Mouse (Mus musculus) heart, postnatal 4 days (tissue): ENCODE data around the gene Gm29427. TPM values are rescaled to one million over a fixed set of nuclear protein-coding genes. Genes with fewer than 3 reads are reported as not detected.

Experiments
- DNase-seq: peaks from one replicate; pipeline ENCODE4 v3.0.0; 2021
- total RNA-seq, 2 experiments: library from RNA; stranded (reverse); gene quantifications; 2 replicates each; pipeline ENCODE4 v1.2.3; 2021

Gene Gm29427
- not detected for total RNA-seq

- peak; percentile 92 for DNase-seq
These were observed at the start of gene Gm29427 for GRCm38 (mm10) chr1:130715561-130716217. Gene Gm29427, minus strand, starts transcription at chr1:130715799.

GRCm38 (mm10) chr1:130764027-130764461 is 48.4 kb upstream of the Gm29427 start:
- DNase-seq: no peak

DNA sequence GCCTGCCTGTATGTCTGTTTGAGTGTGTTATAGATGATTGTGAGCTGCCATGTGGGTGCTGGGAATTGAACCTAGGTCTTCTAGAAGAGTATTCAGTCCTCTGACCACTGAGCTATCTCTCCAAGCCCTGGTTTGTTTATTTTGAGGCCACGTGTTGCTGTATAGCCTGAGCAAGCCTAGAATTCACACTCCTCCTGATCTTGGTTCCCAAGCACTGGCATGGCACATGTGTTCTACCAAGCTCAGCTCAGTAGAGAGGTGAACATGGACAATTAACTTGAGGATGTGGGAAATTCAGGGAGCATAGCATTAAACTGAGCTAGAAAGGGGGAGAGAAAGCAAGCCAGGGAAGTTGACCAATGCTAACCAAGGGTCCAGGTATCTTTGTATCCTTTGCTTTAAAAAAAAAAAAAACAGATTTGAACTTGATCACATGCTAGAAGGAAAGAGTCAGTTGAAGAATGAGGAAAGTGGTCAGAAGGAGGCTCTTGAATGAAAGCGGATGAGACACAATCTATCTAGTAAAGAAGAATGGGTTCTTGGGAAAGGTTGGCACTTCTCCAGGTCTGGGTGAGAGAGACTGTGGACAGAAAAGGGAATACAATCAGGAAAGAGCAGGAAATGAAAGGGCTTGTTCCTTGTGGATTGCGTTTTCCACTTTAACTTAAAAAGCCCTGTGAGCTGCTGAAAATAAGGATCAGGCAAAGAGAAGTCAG is 46.6 kb upstream of the Gm29427 start:
- no peak for DNase-seq

DNA sequence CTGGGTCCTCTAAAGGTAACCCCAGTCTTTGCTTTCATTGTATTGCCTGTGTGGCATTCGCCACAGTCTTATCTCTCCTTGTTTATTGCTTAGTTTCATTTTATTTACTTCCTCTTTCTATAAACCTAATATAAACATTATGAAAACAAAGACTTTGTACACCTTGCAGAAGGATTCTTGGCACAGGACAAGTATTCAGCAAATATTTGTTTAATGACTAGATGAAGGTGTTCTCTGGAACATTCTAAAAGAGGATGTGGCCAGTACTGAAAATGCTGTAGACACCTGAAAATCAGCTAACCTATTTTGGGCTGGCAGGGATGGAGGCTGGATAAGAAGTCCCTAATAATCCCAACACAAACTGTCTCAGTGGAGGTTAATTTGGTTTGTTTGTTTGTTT is 46.0 kb upstream of the Gm29427 start:
- no peak for DNase-seq

DNA sequence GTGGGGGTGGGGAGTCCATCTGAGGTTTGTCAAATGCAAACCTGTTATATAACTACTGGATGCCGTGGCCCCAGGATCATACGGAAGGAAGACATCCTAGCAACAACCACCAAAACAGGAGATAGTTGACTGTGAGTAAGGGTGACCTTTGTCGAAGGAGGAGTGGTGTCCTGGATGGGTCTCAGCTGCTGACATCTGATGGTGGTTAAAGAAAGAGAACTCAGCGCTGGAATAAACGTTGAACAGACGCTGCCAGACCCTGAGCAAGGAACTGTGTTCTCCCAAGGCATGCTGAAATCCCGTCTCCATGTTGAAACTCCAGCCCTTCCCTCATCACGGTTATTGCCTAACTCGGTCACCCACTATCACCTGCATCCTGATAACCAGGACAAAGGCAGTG is 44.1 kb upstream of the Gm29427 start:
- no peak for DNase-seq

DNA sequence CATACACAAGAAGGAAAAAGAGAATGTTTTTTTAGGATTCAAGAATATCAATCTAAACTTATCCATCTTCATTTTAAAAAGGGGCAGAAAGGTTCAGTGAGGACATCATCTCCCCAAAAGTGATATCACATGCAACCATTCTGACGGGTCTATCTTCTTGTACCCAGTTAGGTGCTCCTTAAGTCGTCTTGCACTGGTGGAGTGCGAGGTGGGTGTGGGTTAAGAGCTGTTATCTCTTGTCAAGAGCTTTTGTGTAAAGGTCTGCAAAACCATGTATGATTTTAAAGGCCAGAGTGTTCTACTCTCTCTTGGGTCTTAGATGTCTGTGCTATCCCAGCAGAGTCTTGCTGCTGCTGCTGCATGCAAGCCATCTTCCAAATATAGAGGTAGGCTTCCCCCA is 31.2 kb upstream of the Gm29427 start:
- DNase-seq: no peak

- DNase-seq: no peak
These were observed 30.0 kb upstream of the Gm29427 start for GRCm38 (mm10) chr1:130745591-130745990.

DNA sequence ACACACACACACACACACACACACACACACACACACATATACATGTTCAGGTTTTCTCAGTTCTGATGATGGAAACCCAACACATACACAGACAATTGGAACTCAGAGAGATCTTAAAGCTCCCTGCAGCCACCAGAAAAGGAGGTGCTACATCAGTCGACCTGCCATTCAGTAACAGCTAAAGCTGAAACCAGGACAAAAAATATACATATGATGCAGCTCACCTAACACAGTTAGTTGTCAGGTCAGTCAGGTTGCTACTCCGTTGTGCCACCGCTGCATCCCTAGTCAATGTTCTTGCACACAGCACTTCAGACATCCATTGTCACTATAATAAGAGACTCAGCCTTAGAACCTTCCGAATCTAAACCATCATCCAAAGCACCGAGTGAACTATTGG is 29.4 kb upstream of the Gm29427 start:
- DNase-seq: no peak

DNA sequence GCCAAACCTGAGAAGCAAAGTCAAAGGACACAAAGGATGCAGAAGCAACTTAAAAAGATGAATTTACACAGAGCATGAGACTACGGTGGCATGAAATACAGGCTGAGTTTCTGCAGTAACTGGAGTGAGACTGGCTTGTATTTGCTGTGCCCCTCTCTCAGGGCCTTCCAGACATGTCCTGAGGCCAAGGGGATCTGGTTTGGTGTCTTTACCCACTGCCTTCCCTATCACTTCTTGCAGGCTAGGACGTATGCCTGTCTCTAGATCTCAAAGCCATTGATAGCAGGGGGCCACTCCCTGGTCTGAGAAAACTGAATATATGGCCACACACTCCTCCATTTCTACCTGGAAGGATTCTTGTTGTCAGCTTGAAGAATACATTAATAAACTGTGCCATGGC is 28.6 kb upstream of the Gm29427 start:
- no peak for DNase-seq

DNA sequence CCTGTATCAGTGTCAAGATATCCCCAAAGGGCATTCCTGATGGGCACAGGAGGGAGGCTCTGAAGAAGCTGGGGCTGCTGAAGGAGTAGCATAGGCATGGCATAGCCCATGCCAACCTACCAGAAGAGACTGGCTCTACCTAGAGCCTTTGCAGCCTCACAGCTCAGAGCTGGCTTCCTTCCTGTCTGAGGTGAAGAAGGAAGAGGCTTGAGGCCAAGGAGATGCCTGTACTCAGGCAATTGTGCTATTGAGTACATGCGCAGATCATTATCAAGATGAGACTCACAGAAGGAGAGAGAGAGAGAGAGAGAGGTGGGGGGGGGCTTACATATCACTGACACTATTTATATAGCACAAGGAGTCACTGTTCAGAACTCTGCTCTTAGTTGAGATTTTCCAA is 28.2 kb upstream of the Gm29427 start:
- no peak for DNase-seq

DNA sequence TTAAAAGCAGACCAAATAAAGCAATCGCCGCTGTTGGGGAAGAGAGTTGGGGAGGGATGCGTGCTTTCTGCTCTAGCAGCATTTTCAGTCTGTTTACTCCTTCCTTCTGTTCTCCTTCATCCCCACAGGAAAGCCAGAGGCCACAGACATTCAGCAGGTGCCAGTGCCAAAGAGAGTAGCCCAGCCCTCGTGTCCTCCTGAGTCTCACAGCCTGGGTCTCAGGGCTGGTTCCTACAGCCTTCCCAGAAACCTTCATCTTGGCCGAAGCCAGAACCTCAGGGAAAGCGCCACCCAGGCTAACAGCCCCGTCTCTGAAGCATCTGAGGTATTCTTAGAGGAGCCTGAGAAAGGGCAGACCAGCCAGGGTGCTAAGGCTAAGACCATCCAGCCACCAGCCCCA is 26.6 kb upstream of the Gm29427 start:
- DNase-seq: no peak

GRCm38 (mm10) chr1:130740781-130741720 is 25.5 kb upstream of the Gm29427 start:
- peak; percentile 13 for DNase-seq

DNA sequence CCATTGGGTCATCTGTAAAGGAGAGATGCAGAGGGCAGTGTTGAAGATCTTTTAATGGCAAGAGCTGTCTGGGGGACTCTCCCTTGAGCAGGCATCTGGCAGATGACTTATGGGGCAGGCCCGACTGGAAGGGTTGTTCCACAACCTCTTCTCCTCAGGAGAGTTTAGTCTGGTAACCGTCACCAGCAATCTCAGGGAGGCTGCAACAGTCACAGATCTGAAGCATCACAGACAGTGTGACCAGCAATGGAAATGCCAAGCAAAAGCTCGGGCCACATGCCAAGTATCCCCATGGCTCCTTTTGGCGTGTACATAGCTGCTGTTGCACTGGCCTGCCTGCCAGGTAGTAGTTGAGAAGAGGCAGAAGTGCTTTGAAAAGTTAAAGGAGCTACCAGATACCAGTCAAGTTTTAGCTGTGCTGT is 24.6 kb upstream of the Gm29427 start:
- DNase-seq: peak; percentile 58

DNA sequence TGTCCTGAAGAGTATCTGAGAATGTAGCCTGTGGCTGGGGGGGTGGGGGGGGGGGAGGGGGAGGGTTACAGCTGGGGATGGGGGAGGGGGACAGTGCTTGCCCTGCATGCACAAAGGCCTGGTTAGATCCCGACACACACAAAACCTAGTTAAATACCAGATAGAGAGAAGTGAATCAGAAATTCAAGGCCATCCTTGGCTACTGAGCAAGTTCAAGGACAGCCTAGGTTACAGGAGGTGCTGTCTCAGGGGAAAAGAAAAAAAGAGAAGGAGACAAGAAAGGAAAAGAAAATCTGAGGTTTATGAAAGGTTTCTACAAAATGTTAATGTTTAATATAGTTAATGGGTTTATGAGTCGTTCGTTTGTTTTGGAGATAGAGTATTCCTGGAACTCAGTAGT is 24.0 kb upstream of the Gm29427 start:
- no peak for DNase-seq

GRCm38 (mm10) chr1:130738551-130739106 is 23.0 kb upstream of the Gm29427 start:
- DNase-seq: no peak

DNA sequence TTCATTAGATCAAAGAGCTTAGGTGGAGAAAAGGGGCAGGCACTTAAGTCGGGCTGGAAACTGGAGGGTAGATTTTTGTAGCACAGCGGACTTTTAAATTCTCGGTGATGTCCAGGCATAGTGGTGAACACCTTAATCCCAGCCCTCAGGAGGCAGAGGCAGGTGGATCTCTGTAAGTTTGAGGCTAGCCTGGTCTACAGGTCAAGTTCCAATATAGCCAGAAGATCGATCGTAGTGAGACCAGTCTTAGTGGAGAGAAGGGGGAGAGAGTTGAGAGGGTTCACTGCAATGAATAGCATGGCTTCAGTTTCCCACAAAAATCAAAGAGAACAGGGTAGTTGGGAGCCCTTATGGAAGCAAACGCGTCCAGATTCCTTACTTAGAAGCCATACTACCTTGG is 22.3 kb upstream of the Gm29427 start:
- DNase-seq: no peak

GRCm38 (mm10) chr1:130737411-130737881 is 21.8 kb upstream of the Gm29427 start:
- no peak for DNase-seq

- no peak for DNase-seq
These were observed 19.3 kb upstream of the Gm29427 start for GRCm38 (mm10) chr1:130734852-130735251.

DNA sequence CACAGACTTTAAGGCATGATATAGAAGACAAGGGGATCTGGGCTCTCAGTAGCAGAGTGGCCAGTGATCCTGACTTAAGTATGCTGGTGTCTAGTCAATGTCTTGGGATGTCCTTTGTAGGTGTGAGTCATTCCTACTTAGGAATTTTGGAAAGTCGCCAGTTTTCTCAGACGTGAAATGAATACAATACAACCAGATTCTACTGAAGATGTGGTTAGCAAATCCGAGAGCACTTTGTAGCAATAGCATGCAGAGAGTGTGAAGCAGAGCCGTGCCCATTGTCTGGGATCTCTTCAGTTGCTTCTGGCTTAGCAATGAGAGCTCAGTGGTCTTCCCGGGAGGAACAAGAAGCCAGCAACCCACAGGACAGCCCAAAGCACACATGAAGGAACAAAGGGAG is 18.9 kb upstream of the Gm29427 start:
- DNase-seq: no peak

- DNase-seq: no peak
These were observed 18.1 kb upstream of the Gm29427 start for GRCm38 (mm10) chr1:130733671-130734070.

GRCm38 (mm10) chr1:130732706-130733658 is 17.4 kb upstream of the Gm29427 start:
- DNase-seq: no peak
